Mouse (Mus musculus): ENCODE measurements around the gene Akap2. TPM values are rescaled to one million over a fixed set of nuclear protein-coding genes. Genes with fewer than 3 reads are reported as not detected.

The Akap2 gene
- polyA plus RNA-seq, 1 experiment from 2014 or later, result 13.0 TPM

GRCm38 (mm10) chr4:57794547-57794946 lies 77.1 kb downstream of the Akap2 start:
- Histone ChIP-seq H3K27me3 (ENCODE audit: control insufficient read depth, insufficient read depth, low read length) (no peaks in the 10 kb centered on the region), H3K9ac (no peak overlapping the region), H3K9me3 (ENCODE audit: control insufficient read depth, low read length) (no peaks in the 10 kb centered on the region), H3K27ac (no peak overlapping the region), H3K36me3 (replicated peaks; ENCODE audit: control insufficient read depth, insufficient read depth) (no peaks in the 10 kb centered on the region), H3K4me1 (replicated peaks; ENCODE audit: control insufficient read depth, insufficient read depth, low read length) (no peaks in the 10 kb centered on the region), H3K4me3 (replicated peaks; ENCODE audit: low read length) (no peak overlapping the region), H3K4me2 (replicated peaks) (no peak overlapping the region)
- ATAC-seq (ENCODE audit: low FRiP score) (no peak), DNase-seq (ENCODE audit: low spot score) (no peak)
- WGBS, result 28% methylated on average over 3 of the region's 3 CpGs

- Histone ChIP-seq H3K27ac (no peak overlapping the region), H3K4me2 (replicated peaks) (no peak overlapping the region), H3K27me3 (ENCODE audit: control insufficient read depth, insufficient read depth, low read length) (no peaks in the 10 kb centered on the region), H3K36me3 (replicated peaks; ENCODE audit: control insufficient read depth, insufficient read depth) (no peaks in the 10 kb centered on the region), H3K9me3 (ENCODE audit: control insufficient read depth, low read length) (no peaks in the 10 kb centered on the region), H3K9ac (no peak overlapping the region), H3K4me3 (replicated peaks; ENCODE audit: low read length) (no peak overlapping the region), H3K4me1 (replicated peaks; ENCODE audit: control insufficient read depth, insufficient read depth, low read length) (no peaks in the 10 kb centered on the region)
- ATAC-seq (ENCODE audit: low FRiP score), result no peak
- DNase-seq (ENCODE audit: low spot score), result no peak
- whole genome bisulfite sequencing, result 86% methylated on average over 9 of the region's 9 CpGs
Measured at GRCm38 (mm10) chr4:57797548-57798285, 80.3 kb downstream of the Akap2 start.

- Histone ChIP-seq H3K4me2 (replicated peaks) (no peak overlapping the region), H3K36me3 (replicated peaks; ENCODE audit: control insufficient read depth, insufficient read depth) (no peaks in the 10 kb centered on the region), H3K27me3 (ENCODE audit: control insufficient read depth, insufficient read depth, low read length) (no peaks in the 10 kb centered on the region), H3K9me3 (ENCODE audit: control insufficient read depth, low read length) (no peaks in the 10 kb centered on the region), H3K27ac (no peak overlapping the region), H3K9ac (no peak overlapping the region), H3K4me3 (replicated peaks; ENCODE audit: low read length) (no peak overlapping the region), H3K4me1 (replicated peaks; ENCODE audit: control insufficient read depth, insufficient read depth, low read length) (no peaks in the 10 kb centered on the region)
- WGBS, result 22% methylated on average over 10 of the region's 10 CpGs
- ATAC-seq (ENCODE audit: low FRiP score), result peak; percentile 43; the same call in 1 of the 2 replicates
- no peak for DNase-seq (ENCODE audit: low spot score)
Measured at GRCm38 (mm10) chr4:57798286-57799018, 81.0 kb downstream of the Akap2 start.

GRCm38 (mm10) chr4:57799297-57799696 lies 81.8 kb downstream of the Akap2 start:
- H3K27me3 ChIP-seq (ENCODE audit: control insufficient read depth, insufficient read depth, low read length), result no peaks in the 10 kb centered on the region
- H3K9me3 ChIP-seq (ENCODE audit: control insufficient read depth, low read length), result no peaks in the 10 kb centered on the region
- H3K9ac ChIP-seq, result no peak overlapping the region
- DNase-seq (ENCODE audit: low spot score), result no peak
- WGBS, result 76% methylated on average over 1 of the region's 1 CpGs
- no peaks in the 10 kb centered on the region for H3K36me3 ChIP-seq (replicated peaks; ENCODE audit: control insufficient read depth, insufficient read depth)
- no peaks in the 10 kb centered on the region for H3K4me1 ChIP-seq (replicated peaks; ENCODE audit: control insufficient read depth, insufficient read depth, low read length)
- no peak for ATAC-seq (ENCODE audit: low FRiP score)
- no peak overlapping the region for H3K27ac ChIP-seq
- no peak overlapping the region for H3K4me3 ChIP-seq (replicated peaks; ENCODE audit: low read length)
- H3K4me2 ChIP-seq (replicated peaks), result no peak overlapping the region

- no peak overlapping the region for H3K4me3 ChIP-seq (replicated peaks; ENCODE audit: low read length)
- no peaks in the 10 kb centered on the region for H3K9me3 ChIP-seq (ENCODE audit: control insufficient read depth, low read length)
- H3K4me1 ChIP-seq (replicated peaks; ENCODE audit: control insufficient read depth, insufficient read depth, low read length), result no peaks in the 10 kb centered on the region
- no peak overlapping the region for H3K9ac ChIP-seq
- 86% methylated on average over 7 of the region's 7 CpGs for WGBS
- no peak overlapping the region for H3K4me2 ChIP-seq (replicated peaks)
- H3K27me3 ChIP-seq (ENCODE audit: control insufficient read depth, insufficient read depth, low read length), result no peaks in the 10 kb centered on the region
- DNase-seq (ENCODE audit: low spot score) (no peak), ATAC-seq (ENCODE audit: low FRiP score) (no peak)
- no peaks in the 10 kb centered on the region for H3K36me3 ChIP-seq (replicated peaks; ENCODE audit: control insufficient read depth, insufficient read depth)
- no peak overlapping the region for H3K27ac ChIP-seq
Measured at GRCm38 (mm10) chr4:57801239-57801638, 83.8 kb downstream of the Akap2 start.

- Histone ChIP-seq H3K4me1 (replicated peaks; ENCODE audit: control insufficient read depth, insufficient read depth, low read length) (no peaks in the 10 kb centered on the region), H3K4me3 (replicated peaks; ENCODE audit: low read length) (no peak overlapping the region), H3K9me3 (ENCODE audit: control insufficient read depth, low read length) (no peaks in the 10 kb centered on the region), H3K27me3 (ENCODE audit: control insufficient read depth, insufficient read depth, low read length) (no peaks in the 10 kb centered on the region), H3K9ac (no peak overlapping the region), H3K36me3 (replicated peaks; ENCODE audit: control insufficient read depth, insufficient read depth) (no peaks in the 10 kb centered on the region), H3K4me2 (replicated peaks) (no peak overlapping the region), H3K27ac (no peak overlapping the region)
- ATAC-seq (ENCODE audit: low FRiP score) (no peak), DNase-seq (ENCODE audit: low spot score) (no peak)
- WGBS, result 92% methylated on average over 5 of the region's 5 CpGs
Measured at GRCm38 (mm10) chr4:57801986-57802385, 84.5 kb downstream of the Akap2 start.

GRCm38 (mm10) chr4:57802411-57802810 lies 85.0 kb downstream of the Akap2 start:
- WGBS, result 91% methylated on average over 3 of the region's 3 CpGs

GRCm38 (mm10) chr4:57804902-57805301 lies 87.4 kb downstream of the Akap2 start:
- Histone ChIP-seq H3K36me3 (replicated peaks; ENCODE audit: control insufficient read depth, insufficient read depth) (no peaks in the 10 kb centered on the region), H3K4me2 (replicated peaks) (no peak overlapping the region), H3K9me3 (ENCODE audit: control insufficient read depth, low read length) (no peaks in the 10 kb centered on the region), H3K4me3 (replicated peaks; ENCODE audit: low read length) (no peak overlapping the region), H3K27ac (no peak overlapping the region), H3K27me3 (ENCODE audit: control insufficient read depth, insufficient read depth, low read length) (no peaks in the 10 kb centered on the region), H3K9ac (no peak overlapping the region), H3K4me1 (replicated peaks; ENCODE audit: control insufficient read depth, insufficient read depth, low read length) (no peaks in the 10 kb centered on the region)
- 87% methylated on average over 6 of the region's 6 CpGs for WGBS
- no peak for DNase-seq (ENCODE audit: low spot score)
- ATAC-seq (ENCODE audit: low FRiP score), result no peak

More at GRCm38 (mm10) chr4:57802411-57802810, 85.0 kb downstream of the Akap2 start:
- Histone ChIP-seq H3K36me3 (replicated peaks; ENCODE audit: control insufficient read depth, insufficient read depth) (no peaks in the 10 kb centered on the region), H3K4me2 (replicated peaks) (no peak overlapping the region), H3K9me3 (ENCODE audit: control insufficient read depth, low read length) (no peaks in the 10 kb centered on the region), H3K27me3 (ENCODE audit: control insufficient read depth, insufficient read depth, low read length) (no peaks in the 10 kb centered on the region), H3K9ac (no peak overlapping the region), H3K4me3 (replicated peaks; ENCODE audit: low read length) (no peak overlapping the region), H3K27ac (no peak overlapping the region), H3K4me1 (replicated peaks; ENCODE audit: control insufficient read depth, insufficient read depth, low read length) (no peaks in the 10 kb centered on the region)
- ATAC-seq (ENCODE audit: low FRiP score) (no peak), DNase-seq (ENCODE audit: low spot score) (no peak)

GRCm38 (mm10) chr4:57809449-57809848 lies 92.0 kb downstream of the Akap2 start:
- H3K9ac ChIP-seq, result no peak overlapping the region
- H3K27ac ChIP-seq, result no peak overlapping the region
- no peaks in the 10 kb centered on the region for H3K9me3 ChIP-seq (ENCODE audit: control insufficient read depth, low read length)
- no peak overlapping the region for H3K4me3 ChIP-seq (replicated peaks; ENCODE audit: low read length)
- H3K4me1 ChIP-seq (replicated peaks; ENCODE audit: control insufficient read depth, insufficient read depth, low read length), result no peaks in the 10 kb centered on the region
- no peak for DNase-seq (ENCODE audit: low spot score)
- WGBS, result 87% methylated on average over 4 of the region's 4 CpGs
- ATAC-seq (ENCODE audit: low FRiP score), result no peak
- H3K36me3 ChIP-seq (replicated peaks; ENCODE audit: control insufficient read depth, insufficient read depth), result no peaks in the 10 kb centered on the region
- H3K4me2 ChIP-seq (replicated peaks), result no peak overlapping the region
- H3K27me3 ChIP-seq (ENCODE audit: control insufficient read depth, insufficient read depth, low read length), result no peaks in the 10 kb centered on the region
